Mouse (Mus musculus): ENCODE measurements at regions not wholly inside any gene's neighbourhood (a gene's known extent, or its start where the extent isn't known, plus 50 kb on each side); places are given as distances from the start of the nearest gene placed in this dataset.

GRCm38 (mm10) chr4:53987536-53987935, 161.7 kb downstream of the Tmem38b start:
- H3K9me3 ChIP-seq (replicated peaks; ENCODE audit: control insufficient read depth, low read length) = no peaks in the 10 kb centered on the region
- H3K27me3 ChIP-seq (ENCODE audit: control insufficient read depth, insufficient read depth, low read length) = no peaks in the 10 kb centered on the region
- no peak for ATAC-seq (replicated peaks; ENCODE audit: insufficient number of reproducible peaks, low FRiP score, low TSS enrichment)
- no peak overlapping the region for H3K27ac ChIP-seq (ENCODE audit: low read depth, low read length)
- no peak overlapping the region for H3K9ac ChIP-seq (ENCODE audit: low read depth, low read length)
- WGBS (ENCODE audit: insufficient replicate concordance) = 72% methylated on average over 11 of the region's 11 CpGs
- no peaks in the 10 kb centered on the region for H3K4me1 ChIP-seq (ENCODE audit: control insufficient read depth, insufficient read depth, low read length)
- no peaks in the 10 kb centered on the region for H3K36me3 ChIP-seq (ENCODE audit: control insufficient read depth, insufficient read depth, low read length)
- H3K4me3 ChIP-seq (ENCODE audit: low read depth, low read length) = no peak overlapping the region
- no peak overlapping the region for H3K4me2 ChIP-seq

DNA sequence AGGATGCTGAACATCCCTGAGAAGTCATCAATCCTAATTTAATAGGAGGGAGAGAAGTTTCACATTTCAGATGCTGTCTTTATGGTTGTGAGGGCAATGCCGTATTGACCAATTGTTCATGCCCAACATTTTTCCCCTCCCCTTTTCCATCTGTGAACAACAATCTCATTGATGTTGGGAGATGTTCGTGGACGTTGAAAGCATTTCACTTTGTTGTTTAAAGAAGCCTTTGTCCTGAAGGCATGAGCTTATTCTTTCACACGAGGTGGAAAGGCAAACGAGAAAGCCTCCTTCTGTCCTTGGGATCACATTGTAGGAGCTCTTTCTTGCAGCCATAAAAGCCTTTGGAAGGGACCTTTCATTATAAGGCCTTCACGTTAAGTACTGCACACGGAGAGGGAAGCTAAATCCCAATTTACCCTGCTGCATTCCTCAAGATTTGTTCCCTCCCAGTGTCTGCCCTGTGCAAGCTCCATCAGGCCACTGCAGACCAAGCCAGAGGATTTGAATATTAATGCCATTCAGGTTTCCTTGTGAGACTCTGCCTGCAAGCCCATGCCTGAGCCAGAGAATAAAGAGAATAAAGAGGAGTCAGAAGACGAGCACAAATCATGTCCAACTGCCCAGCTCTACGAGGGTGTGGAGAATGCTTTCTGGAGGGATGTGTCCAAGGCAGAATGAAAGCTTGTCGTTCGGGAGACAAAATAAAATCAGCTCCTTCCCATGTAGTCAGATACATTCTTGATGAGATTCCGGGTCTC, 195.4 kb downstream of the Tmem38b start:
- Histone ChIP-seq H3K9ac (ENCODE audit: low read depth, low read length) (no peak overlapping the region), H3K36me3 (ENCODE audit: control insufficient read depth, insufficient read depth, low read length) (no peaks in the 10 kb centered on the region), H3K4me3 (ENCODE audit: low read depth, low read length) (no peak overlapping the region), H3K9me3 (replicated peaks; ENCODE audit: control insufficient read depth, low read length) (no peaks in the 10 kb centered on the region), H3K27me3 (ENCODE audit: control insufficient read depth, insufficient read depth, low read length) (no peaks in the 10 kb centered on the region), H3K27ac (ENCODE audit: low read depth, low read length) (no peak overlapping the region), H3K4me2 (no peak overlapping the region), H3K4me1 (ENCODE audit: control insufficient read depth, insufficient read depth, low read length) (no peaks in the 10 kb centered on the region)
- WGBS (ENCODE audit: insufficient replicate concordance) = 53% methylated on average over 12 of the region's 12 CpGs
- no peak for ATAC-seq (replicated peaks; ENCODE audit: insufficient number of reproducible peaks, low FRiP score, low TSS enrichment)

GRCm38 (mm10) chr4:54021861-54022385, 196.1 kb downstream of the Tmem38b start:
- 56% methylated on average over 6 of the region's 6 CpGs for WGBS (ENCODE audit: insufficient replicate concordance)

DNA sequence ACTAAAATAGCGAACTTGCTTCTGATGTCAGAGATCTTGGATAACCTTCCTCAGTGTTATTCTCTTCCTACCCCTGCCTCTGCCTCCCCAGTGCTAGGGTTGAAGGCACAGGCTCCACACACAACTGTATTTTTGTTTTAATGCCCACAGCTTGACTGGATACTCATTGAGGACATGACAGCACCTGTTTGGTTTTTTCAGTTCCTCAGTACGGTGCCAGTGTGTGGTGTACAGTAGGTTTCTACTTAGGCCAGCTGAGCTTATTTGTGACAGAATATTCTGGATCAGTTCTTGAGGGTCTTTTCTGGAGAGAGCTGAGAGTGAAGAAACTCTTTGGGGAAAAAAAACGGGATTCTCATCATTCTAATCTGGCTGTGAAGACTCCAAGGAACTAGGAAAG, 201.1 kb downstream of the Tmem38b start:
- no peak overlapping the region for H3K27ac ChIP-seq (ENCODE audit: low read depth, low read length)
- WGBS (ENCODE audit: insufficient replicate concordance) = 79% methylated on average over 3 of the region's 3 CpGs
- no peak overlapping the region for H3K4me3 ChIP-seq (ENCODE audit: low read depth, low read length)
- no peaks in the 10 kb centered on the region for H3K4me1 ChIP-seq (ENCODE audit: control insufficient read depth, insufficient read depth, low read length)
- no peaks in the 10 kb centered on the region for H3K9me3 ChIP-seq (replicated peaks; ENCODE audit: control insufficient read depth, low read length)
- no peaks in the 10 kb centered on the region for H3K36me3 ChIP-seq (ENCODE audit: control insufficient read depth, insufficient read depth, low read length)
- no peak overlapping the region for H3K4me2 ChIP-seq
- no peak overlapping the region for H3K9ac ChIP-seq (ENCODE audit: low read depth, low read length)
- ATAC-seq (replicated peaks; ENCODE audit: insufficient number of reproducible peaks, low FRiP score, low TSS enrichment) = no peak
- H3K27me3 ChIP-seq (ENCODE audit: control insufficient read depth, insufficient read depth, low read length) = no peaks in the 10 kb centered on the region

More at GRCm38 (mm10) chr4:54021861-54022385, 196.1 kb downstream of the Tmem38b start:
- no peaks in the 10 kb centered on the region for H3K27me3 ChIP-seq (ENCODE audit: control insufficient read depth, insufficient read depth, low read length)
- H3K9ac ChIP-seq (ENCODE audit: low read depth, low read length) = no peak overlapping the region
- no peak overlapping the region for H3K27ac ChIP-seq (ENCODE audit: low read depth, low read length)
- no peaks in the 10 kb centered on the region for H3K9me3 ChIP-seq (replicated peaks; ENCODE audit: control insufficient read depth, low read length)
- ATAC-seq (replicated peaks; ENCODE audit: insufficient number of reproducible peaks, low FRiP score, low TSS enrichment) = no peak
- H3K36me3 ChIP-seq (ENCODE audit: control insufficient read depth, insufficient read depth, low read length) = no peaks in the 10 kb centered on the region
- no peak overlapping the region for H3K4me2 ChIP-seq
- no peaks in the 10 kb centered on the region for H3K4me1 ChIP-seq (ENCODE audit: control insufficient read depth, insufficient read depth, low read length)
- no peak overlapping the region for H3K4me3 ChIP-seq (ENCODE audit: low read depth, low read length)

GRCm38 (mm10) chr4:54027565-54028237, 201.9 kb downstream of the Tmem38b start:
- ATAC-seq (replicated peaks; ENCODE audit: insufficient number of reproducible peaks, low FRiP score, low TSS enrichment) = no peak
- Histone ChIP-seq H3K4me1 (ENCODE audit: control insufficient read depth, insufficient read depth, low read length) (no peaks in the 10 kb centered on the region), H3K36me3 (ENCODE audit: control insufficient read depth, insufficient read depth, low read length) (no peaks in the 10 kb centered on the region), H3K27ac (ENCODE audit: low read depth, low read length) (no peak overlapping the region), H3K9me3 (replicated peaks; ENCODE audit: control insufficient read depth, low read length) (no peaks in the 10 kb centered on the region), H3K4me2 (no peak overlapping the region), H3K27me3 (ENCODE audit: control insufficient read depth, insufficient read depth, low read length) (no peaks in the 10 kb centered on the region), H3K9ac (ENCODE audit: low read depth, low read length) (no peak overlapping the region), H3K4me3 (ENCODE audit: low read depth, low read length) (no peak overlapping the region)
- 23% methylated on average over 5 of the region's 5 CpGs for WGBS (ENCODE audit: insufficient replicate concordance)

DNA sequence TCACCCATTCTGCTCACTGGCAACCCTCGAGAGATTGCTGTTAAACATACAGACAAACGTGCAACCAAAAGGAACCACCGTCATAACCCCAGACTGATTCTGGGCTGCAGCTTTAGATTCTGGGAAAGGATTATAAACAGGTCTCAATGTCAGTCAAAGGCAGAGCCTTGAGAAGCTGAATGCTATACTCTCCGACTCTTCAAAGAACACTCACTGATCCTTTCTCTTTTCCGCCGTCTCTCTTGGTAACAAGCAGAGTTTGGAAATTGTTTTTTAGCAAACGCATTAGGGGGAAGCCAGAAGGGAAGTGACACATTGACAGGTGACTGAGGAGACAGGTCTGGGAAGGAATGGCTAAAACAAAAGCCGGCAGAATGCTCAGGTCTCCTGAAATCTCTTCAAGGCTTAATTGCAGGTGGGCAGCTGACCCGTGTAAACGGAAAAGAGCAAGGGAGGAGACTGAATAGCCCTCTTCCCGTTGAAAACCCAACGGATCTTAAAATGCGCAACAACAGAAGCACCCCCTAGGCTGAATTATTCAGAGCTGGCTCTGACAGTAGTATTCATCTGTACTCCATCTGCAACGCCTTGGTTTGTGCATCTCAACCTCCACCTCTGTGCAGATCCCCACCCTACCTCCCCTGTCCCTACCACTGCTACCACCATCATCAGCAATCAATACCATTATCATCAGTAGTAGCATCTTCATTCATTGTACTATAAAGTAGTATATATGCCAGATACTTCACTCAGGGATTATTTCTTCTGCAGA, 219.6 kb downstream of the Tmem38b start:
- Histone ChIP-seq H3K36me3 (ENCODE audit: control insufficient read depth, insufficient read depth, low read length) (no peaks in the 10 kb centered on the region), H3K27me3 (ENCODE audit: control insufficient read depth, insufficient read depth, low read length) (no peaks in the 10 kb centered on the region), H3K9ac (ENCODE audit: low read depth, low read length) (no peak overlapping the region), H3K27ac (ENCODE audit: low read depth, low read length) (no peak overlapping the region), H3K9me3 (replicated peaks; ENCODE audit: control insufficient read depth, low read length) (no peaks in the 10 kb centered on the region), H3K4me2 (no peak overlapping the region), H3K4me3 (ENCODE audit: low read depth, low read length) (no peak overlapping the region), H3K4me1 (ENCODE audit: control insufficient read depth, insufficient read depth, low read length) (no peaks in the 10 kb centered on the region)
- ATAC-seq (replicated peaks; ENCODE audit: insufficient number of reproducible peaks, low FRiP score, low TSS enrichment) = no peak
- WGBS (ENCODE audit: insufficient replicate concordance) = 58% methylated on average over 14 of the region's 14 CpGs

DNA sequence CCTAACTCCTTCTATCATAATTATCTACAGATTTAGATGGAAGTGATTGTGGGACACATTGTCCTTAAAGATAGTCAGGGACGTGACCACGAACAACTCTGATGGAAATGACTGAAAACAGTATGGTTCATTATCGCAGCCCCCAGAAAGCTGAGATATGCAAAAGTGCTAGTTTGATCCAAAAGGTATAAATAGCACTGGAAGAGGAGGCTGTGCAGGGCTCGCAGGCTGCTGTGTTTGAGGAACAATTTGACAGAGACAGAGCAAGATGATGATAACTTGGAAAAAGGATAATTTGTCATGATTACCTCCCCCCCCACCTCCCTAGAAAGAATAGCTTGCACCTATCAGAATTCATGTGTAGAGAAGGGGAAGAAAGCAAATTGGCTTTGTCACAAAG, 238.5 kb downstream of the Tmem38b start:
- H3K4me2 ChIP-seq = no peak overlapping the region
- H3K27me3 ChIP-seq (ENCODE audit: control insufficient read depth, insufficient read depth, low read length) = no peaks in the 10 kb centered on the region
- no peak overlapping the region for H3K9ac ChIP-seq (ENCODE audit: low read depth, low read length)
- no peaks in the 10 kb centered on the region for H3K4me1 ChIP-seq (ENCODE audit: control insufficient read depth, insufficient read depth, low read length)
- no peak for ATAC-seq (replicated peaks; ENCODE audit: insufficient number of reproducible peaks, low FRiP score, low TSS enrichment)
- no peaks in the 10 kb centered on the region for H3K36me3 ChIP-seq (ENCODE audit: control insufficient read depth, insufficient read depth, low read length)
- H3K9me3 ChIP-seq (replicated peaks; ENCODE audit: control insufficient read depth, low read length) = no peaks in the 10 kb centered on the region
- WGBS (ENCODE audit: insufficient replicate concordance) = 56% methylated on average over 4 of the region's 4 CpGs
- no peak overlapping the region for H3K27ac ChIP-seq (ENCODE audit: low read depth, low read length)
- H3K4me3 ChIP-seq (ENCODE audit: low read depth, low read length) = no peak overlapping the region

GRCm38 (mm10) chr4:54071951-54072350, 246.1 kb downstream of the Tmem38b start:
- Histone ChIP-seq H3K36me3 (ENCODE audit: control insufficient read depth, insufficient read depth, low read length) (no peaks in the 10 kb centered on the region), H3K4me3 (ENCODE audit: low read depth, low read length) (no peak overlapping the region), H3K4me2 (no peak overlapping the region), H3K27ac (ENCODE audit: low read depth, low read length) (no peak overlapping the region), H3K4me1 (ENCODE audit: control insufficient read depth, insufficient read depth, low read length) (no peaks in the 10 kb centered on the region), H3K9me3 (replicated peaks; ENCODE audit: control insufficient read depth, low read length) (peaks cover 3% of the 10 kb centered on the region), H3K9ac (ENCODE audit: low read depth, low read length) (no peak overlapping the region), H3K27me3 (ENCODE audit: control insufficient read depth, insufficient read depth, low read length) (no peaks in the 10 kb centered on the region)
- WGBS (ENCODE audit: insufficient replicate concordance) = 80% methylated on average over 4 of the region's 4 CpGs
- no peak for ATAC-seq (replicated peaks; ENCODE audit: insufficient number of reproducible peaks, low FRiP score, low TSS enrichment)

All from heart, embryonic 11.5 days (tissue).